In the genomic region with DNA sequence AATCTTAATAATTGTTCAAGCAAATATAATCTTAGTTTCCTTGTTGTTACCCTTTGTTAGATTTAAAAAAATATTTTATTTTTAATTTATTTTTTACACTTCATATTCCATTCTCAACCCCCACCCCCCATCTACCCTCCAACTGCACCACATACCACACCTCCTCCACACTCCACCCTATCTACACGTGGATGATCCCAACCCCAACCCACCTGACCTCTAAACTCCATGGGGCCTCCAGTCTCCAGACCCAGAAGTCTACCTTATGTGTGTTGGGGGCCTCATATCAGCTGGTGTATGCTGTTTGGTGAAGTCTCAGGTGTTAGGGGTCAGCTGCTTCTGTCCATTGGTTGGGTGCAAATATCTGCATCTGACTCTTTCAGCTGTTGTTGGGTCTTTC, we compare ENCODE assay signal across 16 mouse cellular contexts.
"Had no signal": no experiment of that assay in that cellular context is flagged by ENCODE, and none has a peak within 500 bp of the region (broad histone marks: within the 10 kb centered on the region; RNA-seq: fewer than 3 reads in every experiment).

No protein-coding gene starts in this region.

- H3K4me3 ChIP-seq: neural tube, embryonic 13.5 days; neural tube, embryonic 15.5 days; stomach, embryonic 15.5 days had no signal

- H3K4me2 ChIP-seq: neural tube, embryonic 13.5 days; neural tube, embryonic 15.5 days; stomach, embryonic 15.5 days had no signal

- H3K27ac ChIP-seq: neural tube, embryonic 13.5 days; neural tube, embryonic 15.5 days; stomach, embryonic 15.5 days; stomach, postnatal 0 days had no signal

- H3K36me3 ChIP-seq: neural tube, embryonic 13.5 days; neural tube, embryonic 15.5 days; stomach, embryonic 15.5 days had no signal

- H3K4me1 ChIP-seq: neural tube, embryonic 13.5 days; neural tube, embryonic 15.5 days; stomach, embryonic 15.5 days had no signal

- H3K9me3 ChIP-seq: neural tube, embryonic 13.5 days; neural tube, embryonic 15.5 days; stomach, embryonic 15.5 days had no signal

- H3K9ac ChIP-seq: neural tube, embryonic 13.5 days; neural tube, embryonic 15.5 days; stomach, embryonic 15.5 days had no signal

- DNase-seq: retina, postnatal 1 day; right cerebral cortex, adult 18-20 months; right cerebral cortex, postnatal 14 days; right cerebral cortex, postnatal 25 days; right cerebral cortex, postnatal 4 days; spleen, adult 18-20 months; thymus, adult 18-20 months; thymus, adult 2 months; thymus, postnatal 14 days; thymus, postnatal 25 days; thymus, postnatal 36 days; thymus, postnatal 4 days had no signal

- H3K27me3 ChIP-seq: neural tube, embryonic 13.5 days; neural tube, embryonic 15.5 days; stomach, embryonic 15.5 days had no signal
